Mouse (Mus musculus) heart, embryonic 14.5 days (tissue): ENCODE measurements around the gene Prodh2. TPM values are rescaled to one million over a fixed set of nuclear protein-coding genes. Genes with fewer than 3 reads are reported as not detected.

Source experiments
- ATAC-seq: fragments of 200-750 bp; cut with Nextera tagmentation; 2 replicates; pipeline ENCODE4 v1.8.0; 2017; ENCODE audit warnings: low read depth, moderate TSS enrichment; ENCODE audit not compliant: insufficient number of reproducible peaks, insufficient read depth, low FRiP score
- H3K27ac ChIP-seq, 2 experiments: fragments of 200-500 bp in 1 of 2; fragments of 300-500 bp in 1 of 2; sonication (generic) in 1 of 2; replicated peaks in 1 of 2; 2 replicates each; pipeline ENCODE4 v1.5.1; 2012 to 2014; ENCODE audit warnings: low read depth in 2 of 2, low read length in 2 of 2, control low read depth in 1 of 2, mild to moderate bottlenecking in 1 of 2, mixed read lengths in 1 of 2; ENCODE audit not compliant: control insufficient read depth in 1 of 2, insufficient read depth in 1 of 2
- H3K27me3 ChIP-seq: fragments of 300-500 bp; sonication (generic); 2 replicates; pipeline ENCODE4 v1.6.1; 2014; ENCODE audit warnings: mild to moderate bottlenecking, low read length, control low read depth; ENCODE audit not compliant: control insufficient read depth, insufficient read depth
- H3K36me3 ChIP-seq: fragments of 300-500 bp; sonication (generic); 2 replicates; pipeline ENCODE4 v1.6.1; 2014; ENCODE audit warnings: mild to moderate bottlenecking, control low read depth, low read length, mixed read lengths; ENCODE audit not compliant: control insufficient read depth, insufficient read depth
- H3K4me1 ChIP-seq, 2 experiments: fragments of 200-500 bp in 1 of 2; fragments of 300-500 bp in 1 of 2; sonication (generic) in 1 of 2; 2 replicates each; pipeline ENCODE4 v1.6.1; 2012 to 2014; ENCODE audit warnings: low read length in 2 of 2, control low read depth in 1 of 2, mixed read lengths in 1 of 2; ENCODE audit not compliant: control insufficient read depth in 2 of 2, insufficient read depth in 2 of 2
- H3K4me2 ChIP-seq: fragments of 300-500 bp; sonication (generic); 2 replicates; pipeline ENCODE4 v1.6.1; 2014; ENCODE audit warnings: mild to moderate bottlenecking, low read length
- H3K4me3 ChIP-seq, 2 experiments: fragments of 200-500 bp in 1 of 2; fragments of 300-500 bp in 1 of 2; sonication (generic) in 1 of 2; 2 replicates each; pipeline ENCODE4 v1.5.1; 2012 to 2014; ENCODE audit warnings: low read length in 2 of 2, mild to moderate bottlenecking in 2 of 2, control low read depth in 1 of 2, low read depth in 1 of 2, moderate library complexity in 1 of 2; ENCODE audit not compliant: control insufficient read depth in 1 of 2, insufficient read depth in 1 of 2
- H3K9ac ChIP-seq: fragments of 300-500 bp; sonication (generic); 2 replicates; pipeline ENCODE4 v1.6.1; 2014; ENCODE audit warnings: mild to moderate bottlenecking, low read length
- H3K9me3 ChIP-seq: fragments of 300-500 bp; sonication (generic); 2 replicates; pipeline ENCODE4 v1.6.1; 2016; ENCODE audit warnings: low read length, control low read depth; ENCODE audit not compliant: control insufficient read depth
- WGBS: fragments of 180-500 bp; shearing (Covaris S2); extraction: QIAGEN DNeasy Blood & Tissue Kit; methylation state at CpG from one replicate; pipeline ENCODE4 v1.1.7; 2014; 5-methylcytosine and 5-hydroxymethylcytosine counted together
- microRNA-seq: library from miRNA; unstranded; fragments of <30 nt; microRNA quantifications from one replicate; pipeline ENCODE4, GENCODE M21; 2016
- polyA plus RNA-seq: library from polyadenylated mRNA; unstranded; fragments of >200 nt; fragmentation: Nextera tagmentation; extraction: Ambion mirVana; gene quantifications from 2 replicates; pipeline ENCODE4 v1.2.1, GENCODE M21; 2014

Prodh2 gene
- polyA plus RNA-seq, 1 experiment from 2014 or later = not detected

GRCm38 (mm10) chr7:30559443-30559954 lies 66.1 kb downstream of the Prodh2 start, which contains the start of gene Lin37:
Lin37 (minus strand) TSS chr7:30559838.
- H3K4me3 ChIP-seq = peak within 1 kb of the TSS; percentile 65 to 69
- peak; percentile 80 for ATAC-seq
- WGBS = under 1% methylated on average over 20 of the region's 20 CpGs
- no peaks in the 10 kb centered on the region for H3K27me3 ChIP-seq
- peaks cover 5 to 17% of the 10 kb centered on the region in 2 experiments for H3K4me1 ChIP-seq
- peaks cover 35% of the 10 kb centered on the region for H3K36me3 ChIP-seq
- H3K27ac ChIP-seq = peak within 1 kb of the TSS in 1 of 2 experiments; percentile 56; a peak in 2 of 4 replicates
- H3K4me2 ChIP-seq = peak within 1 kb of the TSS; percentile 88
- peak within 1 kb of the TSS; percentile 85 for H3K9ac ChIP-seq
- no peaks in the 10 kb centered on the region for H3K9me3 ChIP-seq

GRCm38 (mm10) chr7:30560296-30560695 lies 66.9 kb downstream of the Prodh2 start:
- peaks cover 5 to 17% of the 10 kb centered on the region in 2 experiments for H3K4me1 ChIP-seq
- H3K36me3 ChIP-seq = peaks cover 35% of the 10 kb centered on the region
- H3K9me3 ChIP-seq = no peaks in the 10 kb centered on the region
- H3K27me3 ChIP-seq = no peaks in the 10 kb centered on the region
- 63% methylated on average over 2 of the region's 2 CpGs for WGBS
- no peak for ATAC-seq
- H3K4me2 ChIP-seq = peak overlapping the region; percentile 88
- H3K27ac ChIP-seq = 0 out of 4 replicates have a peak overlapping the region, but pooled peaks of 1 of the 2 experiments have one; percentile 56
- H3K9ac ChIP-seq = peak overlapping the region; percentile 64
- H3K4me3 ChIP-seq = peak overlapping the region in 1 of 2 experiments; percentile 69; a peak in 2 of 4 replicates

GRCm38 (mm10) chr7:30562526-30563116 lies 69.2 kb downstream of the Prodh2 start:
- H3K27me3 ChIP-seq = no peaks in the 10 kb centered on the region
- H3K36me3 ChIP-seq = peaks cover 36% of the 10 kb centered on the region
- peak overlapping the region; percentile 71 to 80 for H3K4me3 ChIP-seq
- H3K4me1 ChIP-seq = peaks cover 5 to 17% of the 10 kb centered on the region in 2 experiments
- H3K4me2 ChIP-seq = peak overlapping the region; percentile 88
- peak overlapping the region; percentile 65 to 98 for H3K27ac ChIP-seq
- ATAC-seq = no peak
- H3K9me3 ChIP-seq = no peaks in the 10 kb centered on the region
- peak overlapping the region; percentile 90 for H3K9ac ChIP-seq
- WGBS = under 1% methylated on average over 27 of the region's 27 CpGs

Small RNAs within 50 kb of the gene (microRNA-seq; reads per million reads assigned to microRNA genes)
- 2.5 reads per million for gene Gm38670

Other genes with a start within 250 kb of the Prodh2 start
- 0.35 and 0.72 TPM in 2 replicates for gene Thap8, start 213.5 kb upstream of the Prodh2 start, polyA plus RNA-seq
- 8.7 and 9.4 TPM in 2 replicates for gene Wdr62, start 213.2 kb upstream of the Prodh2 start, polyA plus RNA-seq
- gene Clip3, start 201.9 kb upstream of the Prodh2 start, polyA plus RNA-seq = 10.1 and 12.8 TPM in 2 replicates
- 68.9 and 70.6 TPM in 2 replicates for gene Alkbh6, start 184.9 kb upstream of the Prodh2 start, polyA plus RNA-seq
- 8.1 and 13.0 TPM in 2 replicates for gene Syne4, start 178.8 kb upstream of the Prodh2 start, polyA plus RNA-seq
- gene E130208F15Rik, start 171.9 kb upstream of the Prodh2 start, polyA plus RNA-seq = not detected in 2 replicates
- gene Sdhaf1, start 169.7 kb upstream of the Prodh2 start, polyA plus RNA-seq = 17.9 and 18.7 TPM in 2 replicates
- 0.86 and 1.3 TPM in 2 replicates for gene Lrfn3, start 130.8 kb upstream of the Prodh2 start, polyA plus RNA-seq
- gene Tyrobp, start 79.9 kb upstream of the Prodh2 start, polyA plus RNA-seq = 37.1 and 44.5 TPM in 2 replicates
- 0.54 and 0.89 TPM in 2 replicates for gene Hcst, start 73.8 kb upstream of the Prodh2 start, polyA plus RNA-seq
- gene Nfkbid, start 71.9 kb upstream of the Prodh2 start, polyA plus RNA-seq = 1.00 and 1.1 TPM in 2 replicates
- gene Aplp1, start 48.1 kb upstream of the Prodh2 start, polyA plus RNA-seq = 14.7 and 21.2 TPM in 2 replicates
- 0.05 and 0.26 TPM in 2 replicates for gene Kirrel2, start 35.9 kb upstream of the Prodh2 start, polyA plus RNA-seq
- 0.08 and 0.14 TPM in 2 replicates for gene Nphs1, start 35.3 kb upstream of the Prodh2 start, polyA plus RNA-seq
- 7.2 and 9.0 TPM in 2 replicates for gene Arhgap33, start 41.4 kb downstream of the Prodh2 start, polyA plus RNA-seq
- gene Hspb6, start 58.6 kb downstream of the Prodh2 start, polyA plus RNA-seq = 141 and 155 TPM in 2 replicates
- 11.0 and 11.6 TPM in 2 replicates for gene Proser3, start 58.7 kb downstream of the Prodh2 start, polyA plus RNA-seq
- 27.4 and 31.3 TPM in 2 replicates for gene Lin37, start 66.2 kb downstream of the Prodh2 start, polyA plus RNA-seq
- 110 and 115 TPM in 2 replicates for gene U2af1l4, start 69.7 kb downstream of the Prodh2 start, polyA plus RNA-seq
- 5.0 and 5.3 TPM in 2 replicates for gene Gm49396, start 69.7 kb downstream of the Prodh2 start, polyA plus RNA-seq
- 101 and 107 TPM in 2 replicates for gene Psenen, start 70.0 kb downstream of the Prodh2 start, polyA plus RNA-seq
- gene Igflr1, start 71.8 kb downstream of the Prodh2 start, polyA plus RNA-seq = 2.4 and 2.7 TPM in 2 replicates
- 8.0 and 9.7 TPM in 2 replicates for gene Kmt2b, start 95.1 kb downstream of the Prodh2 start, polyA plus RNA-seq
- 0.11 and 0.19 TPM in 2 replicates for gene Zbtb32, start 105.3 kb downstream of the Prodh2 start, polyA plus RNA-seq
- gene Upk1a, start 119.2 kb downstream of the Prodh2 start, polyA plus RNA-seq = 0.32 TPM in 1 of 2 replicates, not detected in the other
- 2,519 and 2,589 TPM in 2 replicates for gene Cox6b1, start 132.5 kb downstream of the Prodh2 start, polyA plus RNA-seq
- gene Etv2, start 142.2 kb downstream of the Prodh2 start, polyA plus RNA-seq = 0.19 TPM in 1 of 2 replicates, not detected in the other
- gene Rbm42, start 156.7 kb downstream of the Prodh2 start, polyA plus RNA-seq = 72.5 and 75.5 TPM in 2 replicates
- gene Haus5, start 171.4 kb downstream of the Prodh2 start, polyA plus RNA-seq = 26.1 and 27.6 TPM in 2 replicates
- not detected in 2 replicates for gene Pmis2, start 178.0 kb downstream of the Prodh2 start, polyA plus RNA-seq
- gene 2200002J24Rik, start 205.3 kb downstream of the Prodh2 start, polyA plus RNA-seq = 1.3 and 2.8 TPM in 2 replicates
- 0.22 and 0.42 TPM in 2 replicates for gene Atp4a, start 218.6 kb downstream of the Prodh2 start, polyA plus RNA-seq
- 205 and 215 TPM in 2 replicates for gene Tmem147, start 235.9 kb downstream of the Prodh2 start, polyA plus RNA-seq